Mouse (Mus musculus) left cerebral cortex, postnatal 10 days (tissue): Measurements from ENCODE around the gene Psmc3ip. TPM values are rescaled to one million over a fixed set of nuclear protein-coding genes. Genes with fewer than 3 reads are reported as not detected.

Experiments used
- DNase-seq, 2 experiments: peaks; one replicate each; pipeline ENCODE4 v3.0.0; 2021 to 2022; ENCODE audit warnings: low spot score in 2 of 2, mixed read lengths in 1 of 2; ENCODE audit errors: extremely low spot score in 1 of 2
- intact Hi-C: fragments of 180-260 bp; cut with DNase I; formaldehyde crosslinking; loops from one replicate; pipeline ENCODE4 v1.15.1; 2025
- total RNA-seq, 2 experiments: library from RNA; stranded (reverse); gene quantifications; 2 replicates each; pipeline ENCODE4 v1.2.3; 2021

Psmc3ip gene
- total RNA-seq, 2 experiments from 2014 or later: 4.4 to 4.8 TPM

- intact Hi-C loops: loop anchor here (5.0 kb wide), 1 partner anchor 93 kb away; the partner anchor contains the start of gene Ccr10
- DNase-seq: peak in 1 of 2 experiments; percentile 32
These were observed 11.0 kb downstream of the Psmc3ip start for GRCm38 (mm10) chr11:101084246-101084645.

- peak in 1 of 2 experiments; percentile 65 for DNase-seq
- intact Hi-C loops: loop anchor here (5.0 kb wide), 1 partner anchor 94 kb away; the partner anchor contains the start of gene Ccr10
These were observed 12.0 kb downstream of the Psmc3ip start for GRCm38 (mm10) chr11:101083083-101083697.

- intact Hi-C loops: loop anchor here (5.0 kb wide), 1 partner anchor 95 kb away; the partner anchor contains the start of gene Ccr10
- peak; percentile 85 to 90 for DNase-seq
These were observed 12.8 kb downstream of the Psmc3ip start, which contains the start of gene Coasy for GRCm38 (mm10) chr11:101082208-101083082. Coasy (plus strand) TSS chr11:101082565.

- peak in 1 of 2 experiments; percentile 18 for DNase-seq
- intact Hi-C loops: loop anchor here (5.0 kb wide), 1 partner anchor 96 kb away; the partner anchor contains the start of gene Ccr10
These were observed 13.6 kb downstream of the Psmc3ip start for GRCm38 (mm10) chr11:101081659-101082058.

- intact Hi-C loops: loop anchor here (5.0 kb wide), 1 partner anchor 97 kb away; the partner anchor contains the start of gene Ccr10
- no peak for DNase-seq
These were observed 14.8 kb downstream of the Psmc3ip start for GRCm38 (mm10) chr11:101080421-101080820.

- peak in 1 of 2 experiments; percentile 32 for DNase-seq
- intact Hi-C loops: loop anchor here (5.0 kb wide), 1 partner anchor 98 kb away; the partner anchor contains the start of gene Ccr10
These were observed 15.5 kb downstream of the Psmc3ip start for GRCm38 (mm10) chr11:101079746-101080145.

GRCm38 (mm10) chr11:101078121-101078520 is 17.1 kb downstream of the Psmc3ip start, which contains the start of gene Hsd17b1:
Hsd17b1 (plus strand) TSS chr11:101078411.
- no peak for DNase-seq

GRCm38 (mm10) chr11:101071810-101072428 is 23.3 kb downstream of the Psmc3ip start:
- intact Hi-C loops: no loop called here
- no peak for DNase-seq

More at GRCm38 (mm10) chr11:101078121-101078520, 17.1 kb downstream of the Psmc3ip start, which contains the start of gene Hsd17b1:
- intact Hi-C loops: no loop called here

- no peak for DNase-seq
- intact Hi-C loops: no loop called here
These were observed 24.2 kb downstream of the Psmc3ip start for GRCm38 (mm10) chr11:101070987-101071386.

- intact Hi-C loops: no loop called here
- DNase-seq: no peak
These were observed 25.1 kb downstream of the Psmc3ip start for GRCm38 (mm10) chr11:101070189-101070527.

GRCm38 (mm10) chr11:101069391-101070188 is 25.6 kb downstream of the Psmc3ip start, which contains the start of gene Naglu:
Naglu (plus strand) TSS chr11:101070012.
- intact Hi-C loops: no loop called here
- DNase-seq: peak; percentile 94 to 98

GRCm38 (mm10) chr11:101066549-101067412 is 28.5 kb downstream of the Psmc3ip start:
- intact Hi-C loops: loop anchor here (2.0 kb wide), 1 partner anchor 84 kb away; no protein-coding TSS in a partner anchor
- peak; percentile 65 to 88 for DNase-seq

- intact Hi-C loops: no loop called here
- no peak for DNase-seq
These were observed 30.2 kb downstream of the Psmc3ip start for GRCm38 (mm10) chr11:101065002-101065401.

- intact Hi-C loops: no loop called here
These were observed 30.8 kb downstream of the Psmc3ip start for GRCm38 (mm10) chr11:101064462-101064861.

GRCm38 (mm10) chr11:101063676-101064327 is 31.4 kb downstream of the Psmc3ip start:
- DNase-seq: peak in 1 of 2 experiments; percentile 67
- intact Hi-C loops: no loop called here

More at GRCm38 (mm10) chr11:101064462-101064861, 30.8 kb downstream of the Psmc3ip start:
- no peak for DNase-seq

- intact Hi-C loops: no loop called here
- no peak for DNase-seq
These were observed 32.1 kb downstream of the Psmc3ip start for GRCm38 (mm10) chr11:101062971-101063675.
